Mouse (Mus musculus): ENCODE results near the gene Fbxo27.
"Not testable (repeated sequence)": the region's sequence is repeated elsewhere in the genome, so short reads cannot be mapped to it uniquely, and the experiment has no call there.

- not testable (repeated sequence) for TF ChIP-seq EP300, CTCF (IDR thresholded peaks at IDR 0.05; ENCODE audit: low read depth)
Observed at GRCm38 (mm10) chr7:28701306-28701705, 8.7 kb downstream of the Fbxo27 start.

All from liver, postnatal 0 days (tissue).